Mouse (Mus musculus) neural tube, embryonic 14.5 days (tissue): ENCODE data around the gene Snx8. TPM values are rescaled to one million over a fixed set of nuclear protein-coding genes. Genes with fewer than 3 reads are reported as not detected.

Source experiments
- ATAC-seq: fragments of 200-750 bp; cut with Nextera tagmentation; 2 replicates; pipeline ENCODE4 v1.8.0; 2017; ENCODE audit warnings: low read depth, mild to moderate bottlenecking, moderate TSS enrichment, moderate library complexity
- H3K27ac ChIP-seq: fragments of 300-500 bp; sonication (generic); 2 replicates; pipeline ENCODE4 v1.5.1; 2014; ENCODE audit warnings: low read depth, mild to moderate bottlenecking, control low read depth, low read length, moderate library complexity, mixed read lengths
- H3K27me3 ChIP-seq: fragments of 300-500 bp; sonication (generic); 2 replicates; pipeline ENCODE4 v1.6.1; 2014; ENCODE audit warnings: low read length; ENCODE audit not compliant: control insufficient read depth, insufficient read depth
- H3K36me3 ChIP-seq: fragments of 300-500 bp; sonication (generic); 2 replicates; pipeline ENCODE4 v1.6.1; 2014; ENCODE audit warnings: low read length, mixed read lengths; ENCODE audit not compliant: control insufficient read depth, insufficient read depth
- H3K4me1 ChIP-seq: fragments of 300-500 bp; sonication (generic); 2 replicates; pipeline ENCODE4 v1.6.1; 2014; ENCODE audit warnings: low read length; ENCODE audit not compliant: control insufficient read depth, insufficient read depth
- H3K4me2 ChIP-seq: fragments of 300-500 bp; sonication (generic); 2 replicates; pipeline ENCODE4 v1.6.1; 2014; ENCODE audit warnings: mild to moderate bottlenecking, low read depth, low read length, control low read depth
- H3K4me3 ChIP-seq: fragments of 300-500 bp; sonication (generic); 2 replicates; pipeline ENCODE4 v1.5.1; 2014; ENCODE audit warnings: low read depth, low read length, control low read depth, mixed read lengths
- H3K9ac ChIP-seq: fragments of 300-500 bp; sonication (generic); replicated peaks from 2 replicates; pipeline ENCODE4 v1.6.1; 2014; ENCODE audit warnings: low read depth, mild to moderate bottlenecking, control low read depth, low read length, mixed read lengths
- H3K9me3 ChIP-seq: fragments of 300-500 bp; sonication (generic); 2 replicates; pipeline ENCODE4 v1.6.1; 2016; ENCODE audit warnings: low read length; ENCODE audit not compliant: control insufficient read depth
- WGBS: fragments of 180-500 bp; shearing (Covaris S2); extraction: QIAGEN DNeasy Blood & Tissue Kit; methylation state at CpG from one replicate; pipeline ENCODE4 v1.1.7; 2014; 5-methylcytosine and 5-hydroxymethylcytosine counted together
- polyA plus RNA-seq: library from polyadenylated mRNA; unstranded; fragments of >200 nt; fragmentation: Nextera tagmentation; extraction: Ambion mirVana; gene quantifications from 2 replicates; pipeline ENCODE4 v1.2.1, GENCODE M21; 2014

Gene Snx8
- polyA plus RNA-seq, 1 experiment from 2014 or later: 15.4 TPM

- Histone ChIP-seq H3K4me3 (no peak overlapping the region), H3K27me3 (no peaks in the 10 kb centered on the region), H3K36me3 (peaks cover 4% of the 10 kb centered on the region; the same call in 1 of the 2 replicates), H3K4me1 (no peaks in the 10 kb centered on the region), H3K9ac (no peak overlapping the region), H3K9me3 (no peaks in the 10 kb centered on the region), H3K4me2 (no peak overlapping the region), H3K27ac (no peak overlapping the region)
- WGBS: 97% methylated on average over 4 of the region's 4 CpGs
- no peak for ATAC-seq
Observed at GRCm38 (mm10) chr5:140338779-140339178, 50.3 kb downstream of the Snx8 start.

GRCm38 (mm10) chr5:140336680-140337079, 52.4 kb downstream of the Snx8 start:
- WGBS: 76% methylated on average over 1 of the region's 1 CpGs

GRCm38 (mm10) chr5:140333631-140334030, 55.4 kb downstream of the Snx8 start:
- no peak overlapping the region for H3K9ac ChIP-seq
- no peaks in the 10 kb centered on the region for H3K27me3 ChIP-seq
- WGBS: 29% methylated on average over 2 of the region's 2 CpGs
- no peak overlapping the region for H3K27ac ChIP-seq
- no peak overlapping the region for H3K4me3 ChIP-seq
- H3K36me3 ChIP-seq: no peaks in the 10 kb centered on the region
- no peaks in the 10 kb centered on the region for H3K9me3 ChIP-seq
- ATAC-seq: no peak
- H3K4me1 ChIP-seq: peaks cover 7% of the 10 kb centered on the region; the same call in 1 of the 2 replicates
- H3K4me2 ChIP-seq: no peak overlapping the region

More at GRCm38 (mm10) chr5:140336680-140337079, 52.4 kb downstream of the Snx8 start:
- Histone ChIP-seq H3K4me3 (no peak overlapping the region), H3K4me2 (no peak overlapping the region), H3K36me3 (peaks cover 4% of the 10 kb centered on the region; the same call in 1 of the 2 replicates), H3K9me3 (no peaks in the 10 kb centered on the region), H3K9ac (no peak overlapping the region), H3K4me1 (no peaks in the 10 kb centered on the region), H3K27me3 (no peaks in the 10 kb centered on the region), H3K27ac (no peak overlapping the region)
- no peak for ATAC-seq

- Histone ChIP-seq H3K9ac (no peak overlapping the region), H3K9me3 (no peaks in the 10 kb centered on the region), H3K36me3 (no peaks in the 10 kb centered on the region), H3K27ac (no peak overlapping the region), H3K4me3 (no peak overlapping the region), H3K4me1 (peaks cover 7% of the 10 kb centered on the region; the same call in 1 of the 2 replicates), H3K4me2 (no peak overlapping the region), H3K27me3 (no peaks in the 10 kb centered on the region)
- WGBS: 69% methylated on average over 4 of the region's 4 CpGs
- ATAC-seq: no peak
Observed at GRCm38 (mm10) chr5:140332519-140332918, 56.5 kb downstream of the Snx8 start.

- peak within 1 kb of the TSS; percentile 57 for H3K4me3 ChIP-seq
- peaks cover 7% of the 10 kb centered on the region; the same call in 1 of the 2 replicates for H3K4me1 ChIP-seq
- peak; percentile 86 for ATAC-seq
- H3K27me3 ChIP-seq: no peaks in the 10 kb centered on the region
- no peaks in the 10 kb centered on the region for H3K9me3 ChIP-seq
- H3K9ac ChIP-seq: peak within 1 kb of the TSS; percentile 77
- H3K27ac ChIP-seq: peak within 1 kb of the TSS; percentile 75
- H3K4me2 ChIP-seq: peak within 1 kb of the TSS; percentile 87
- under 1% methylated on average over 39 of the region's 39 CpGs for WGBS
- H3K36me3 ChIP-seq: no peaks in the 10 kb centered on the region
Observed at GRCm38 (mm10) chr5:140331615-140332512, 57.2 kb downstream of the Snx8 start, which contains the start of gene Mrm2. TSS of gene Mrm2 (minus strand) at chr5:140331898.

GRCm38 (mm10) chr5:140324058-140324457, 65.0 kb downstream of the Snx8 start:
- Histone ChIP-seq H3K4me1 (peaks cover 7% of the 10 kb centered on the region), H3K27me3 (no peaks in the 10 kb centered on the region), H3K4me2 (no peak overlapping the region), H3K4me3 (no peak overlapping the region), H3K36me3 (no peaks in the 10 kb centered on the region), H3K9me3 (no peaks in the 10 kb centered on the region), H3K27ac (no peak overlapping the region), H3K9ac (no peak overlapping the region)
- WGBS: 95% methylated on average over 5 of the region's 5 CpGs
- no peak for ATAC-seq

- Histone ChIP-seq H3K4me1 (peaks cover 7% of the 10 kb centered on the region), H3K36me3 (no peaks in the 10 kb centered on the region), H3K4me3 (peak overlapping the region; percentile 93), H3K9ac (peak overlapping the region; percentile 97), H3K27me3 (no peaks in the 10 kb centered on the region), H3K9me3 (no peaks in the 10 kb centered on the region), H3K27ac (peak overlapping the region; percentile 70), H3K4me2 (peak overlapping the region; percentile 68)
- WGBS: 1% methylated on average over 17 of the region's 17 CpGs
- no peak; the same call in 1 of the 2 replicates for ATAC-seq
Observed at GRCm38 (mm10) chr5:140321756-140322575, 67.1 kb downstream of the Snx8 start.

GRCm38 (mm10) chr5:140321042-140321755, 67.9 kb downstream of the Snx8 start, which contains the start of the genes Mad1l1 and Nudt1:
TSS of gene Mad1l1 (minus strand) at chr5:140321552.
TSS of gene Nudt1 (plus strand) at chr5:140321656.
- no peaks in the 10 kb centered on the region for H3K27me3 ChIP-seq
- peaks cover 7% of the 10 kb centered on the region for H3K4me1 ChIP-seq
- WGBS: under 1% methylated on average over 59 of the region's 60 CpGs
- H3K4me2 ChIP-seq: peak within 1 kb of the TSS; percentile 68
- no peaks in the 10 kb centered on the region for H3K36me3 ChIP-seq
- H3K4me3 ChIP-seq: peak within 1 kb of the TSS; percentile 93
- peak within 1 kb of the TSS; percentile 70 for H3K27ac ChIP-seq
- H3K9me3 ChIP-seq: no peaks in the 10 kb centered on the region
- peak; percentile 93 for ATAC-seq
- peak within 1 kb of the TSS; percentile 97 for H3K9ac ChIP-seq
